Comparison of ENCODE assay signal across 12 mouse cellular contexts in genomic region chr1:136777263-136777980, GRCm38 (mm10).
DNase-seq lines count a peak whose midpoint lies in the region; ATAC-seq and TF ChIP-seq lines count a peak whose summit lies in the region.
"Had no signal": no experiment of that assay in that cellular context is flagged by ENCODE, and none has a peak within 500 bp of the region (broad histone marks: within the 10 kb centered on the region; RNA-seq: fewer than 3 reads in every experiment).

No protein-coding gene starts in this region.

- H3K27me3 ChIP-seq in kidney, adult 2 months (replicated peaks; ENCODE audit: control insufficient read depth, insufficient read depth, low read length): no peaks in the 10 kb centered on the region
- peaks cover 35% of the 10 kb centered on the region for H3K27me3 ChIP-seq in midbrain, embryonic 10.5 days (ENCODE audit: low read depth, poor library complexity, severe bottlenecking)

- no peaks in the 10 kb centered on the region for H3K36me3 ChIP-seq in kidney, adult 2 months (ENCODE audit: control insufficient read depth, insufficient read depth, low read length)
- no peaks in the 10 kb centered on the region for H3K36me3 ChIP-seq in midbrain, embryonic 10.5 days
- H3K36me3 ChIP-seq: heart, embryonic 10.5 days; limb, embryonic 15.5 days had no signal

- no peaks in the 10 kb centered on the region; the same call in 1 of the 2 replicates for H3K9me3 ChIP-seq in midbrain, embryonic 10.5 days (replicated peaks)
- H3K9me3 ChIP-seq: heart, embryonic 10.5 days; limb, embryonic 15.5 days had no signal

- no peak for ATAC-seq in megakaryocyte, adult 5-6 weeks (ENCODE audit: poor library complexity, severe bottlenecking)

- H3K4me1 ChIP-seq in kidney, adult 2 months (ENCODE audit: control insufficient read depth, insufficient read depth, low read length): no peaks in the 10 kb centered on the region
- peaks cover 54% of the 10 kb centered on the region for H3K4me1 ChIP-seq in midbrain, embryonic 10.5 days

- DNase-seq in layer of hippocampus, adult 2 months (ENCODE audit: low spot score in 2 of 2): no peak
- no peak for DNase-seq in layer of hippocampus, postnatal 10 days (ENCODE audit: low spot score in 2 of 2)
- DNase-seq in kidney, adult 2 months: peak; percentile 33
- DNase-seq in midbrain, embryonic 10.5 days (ENCODE audit: low spot score): peak; percentile 58
- peak; percentile 56 for DNase-seq in retina, postnatal 1 day
- DNase-seq in MN1 (ENCODE audit: low spot score): no peak
- DNase-seq in spleen, adult 18-20 months: no peak
- DNase-seq: adrenal gland, adult 8-10 months; cerebellum, adult 9-10 months had no signal

- TF ChIP-seq POLR2A in kidney, adult 2 months (IDR thresholded peaks at IDR 0.05; ENCODE audit: low read depth, low read length): no peak

- 37% methylated on average over 20 of the region's 20 CpGs for WGBS in kidney, adult 2 months
- 42% methylated on average over 20 of the region's 20 CpGs for WGBS in midbrain, embryonic 10.5 days

- no peak overlapping the region for H3K27ac ChIP-seq in layer of hippocampus, adult 2 months
- H3K27ac ChIP-seq in kidney, adult 2 months (ENCODE audit: insufficient read depth, low read depth, low read length): no peak overlapping the region
- H3K27ac ChIP-seq in midbrain, embryonic 10.5 days (replicated peaks): no peak overlapping the region
- H3K27ac ChIP-seq: heart, embryonic 10.5 days; limb, embryonic 15.5 days had no signal

- H3K4me3 ChIP-seq in layer of hippocampus, adult 2 months: peak overlapping the region; percentile 8
- H3K4me3 ChIP-seq in kidney, adult 2 months (ENCODE audit: insufficient read depth, low read depth, low read length): no peak overlapping the region
- H3K4me3 ChIP-seq in midbrain, embryonic 10.5 days: peak overlapping the region; percentile 34; the same call in 1 of the 2 replicates
- H3K4me3 ChIP-seq: heart, embryonic 10.5 days; limb, embryonic 15.5 days had no signal

- TF ChIP-seq CTCF in layer of hippocampus, adult 2 months (conservative IDR thresholded peaks at IDR 0.05): no peak
- TF ChIP-seq CTCF in kidney, adult 2 months (conservative IDR thresholded peaks at IDR 0.05; ENCODE audit: insufficient read depth, insufficient read length, low read depth, low read length): no peak

Comparison
In these comparisons a context has a peak if more than half of its experiments do, and no peak if none do; other contexts are left out.
1. DNase-seq: peak in kidney, adult 2 months (single experiment), midbrain, embryonic 10.5 days (single experiment) and retina, postnatal 1 day (single experiment); none in layer of hippocampus, adult 2 months (0 of 2), layer of hippocampus, postnatal 10 days (0 of 2), MN1 (single experiment) and spleen, adult 18-20 months (0 of 2).